9 mouse cellular contexts compared by ENCODE assay signal in genomic region chr6:34875268-34875761, GRCm38 (mm10). TPM values are rescaled to one million over a fixed set of nuclear protein-coding genes. Genes with fewer than 3 reads are reported as not detected.
DNase-seq lines count a peak whose midpoint lies in the region; ATAC-seq and TF ChIP-seq lines count a peak whose summit lies in the region.
"Had no signal": no experiment of that assay in that cellular context is flagged by ENCODE, and none has a peak within 500 bp of the region (broad histone marks: within the 10 kb centered on the region; RNA-seq: fewer than 3 reads in every experiment).

No protein-coding gene starts in this region.

- TF ChIP-seq RAD21 in MEL (IDR thresholded peaks at IDR 0.05; ENCODE audit: low read depth, low read length) = no peak

- peaks cover 13% of the 10 kb centered on the region for H3K79me2 ChIP-seq in MEL (ENCODE audit: control insufficient read depth, insufficient read depth, low read length, poor library complexity)

- H3K36me3 ChIP-seq in intestine, embryonic 15.5 days = 0 out of 2 replicates have a peak, but pooled peaks cover 2% of the 10 kb centered on the region
- no peaks in the 10 kb centered on the region for H3K36me3 ChIP-seq in intestine, embryonic 16.5 days (ENCODE audit: control insufficient read depth, insufficient read depth, low read length)
- H3K36me3 ChIP-seq in MEL (ENCODE audit: control insufficient read depth in 1 of 2, insufficient read depth in 2 of 2, low read length in 2 of 2) = peaks cover 0 to 24% of the 10 kb centered on the region in 2 experiments; a peak in 2 of 4 replicates
- H3K36me3 ChIP-seq in heart, embryonic 14.5 days (ENCODE audit: control insufficient read depth, insufficient read depth, low read length) = peaks cover 19% of the 10 kb centered on the region
- H3K36me3 ChIP-seq in lung, postnatal 0 days (ENCODE audit: insufficient read depth, low read length) = peaks cover 5% of the 10 kb centered on the region; the same call in 1 of the 2 replicates
- no peaks in the 10 kb centered on the region for H3K36me3 ChIP-seq in hindbrain, embryonic 16.5 days (ENCODE audit: control insufficient read depth, insufficient read depth, low read length)

- no peak for TF ChIP-seq CTCF in MEL (IDR thresholded peaks at IDR 0.05 in 2 of 3, conservative IDR thresholded peaks at IDR 0.05 in 1 of 3; ENCODE audit: control insufficient read depth in 1 of 3, insufficient read depth in 1 of 3, low read depth in 2 of 3, low read length in 3 of 3, poor library complexity in 1 of 3, severe bottlenecking in 1 of 3)
- no peak for TF ChIP-seq CTCF in lung, postnatal 0 days (IDR thresholded peaks at IDR 0.05)

- no peak overlapping the region for H3K4me3 ChIP-seq in intestine, embryonic 15.5 days (replicated peaks)
- no peak overlapping the region for H3K4me3 ChIP-seq in intestine, embryonic 16.5 days (ENCODE audit: low read length)
- peak overlapping the region; percentile 40 to 80 for H3K4me3 ChIP-seq in MEL (ENCODE audit: control insufficient read depth in 1 of 2, insufficient read depth in 1 of 2, low read depth in 2 of 2, low read length in 2 of 2)
- no peak overlapping the region for H3K4me3 ChIP-seq in heart, embryonic 14.5 days (ENCODE audit: control insufficient read depth in 1 of 2, insufficient read depth in 1 of 2, low read depth in 1 of 2, low read length in 2 of 2)
- no peak overlapping the region for H3K4me3 ChIP-seq in lung, postnatal 0 days (ENCODE audit: low read depth, low read length)
- no peak overlapping the region for H3K4me3 ChIP-seq in hindbrain, embryonic 16.5 days (ENCODE audit: low read length)

- H3K9me3 ChIP-seq in intestine, embryonic 15.5 days = no peaks in the 10 kb centered on the region
- H3K9me3 ChIP-seq in intestine, embryonic 16.5 days (ENCODE audit: control insufficient read depth, low read length) = no peaks in the 10 kb centered on the region
- H3K9me3 ChIP-seq in MEL (replicated peaks; ENCODE audit: insufficient read depth, low read length) = no peaks in the 10 kb centered on the region
- H3K9me3 ChIP-seq in heart, embryonic 14.5 days (ENCODE audit: control insufficient read depth, low read length) = no peaks in the 10 kb centered on the region
- no peaks in the 10 kb centered on the region for H3K9me3 ChIP-seq in lung, postnatal 0 days (ENCODE audit: low read length)
- H3K9me3 ChIP-seq in hindbrain, embryonic 16.5 days (ENCODE audit: control insufficient read depth, low read length) = no peaks in the 10 kb centered on the region

- H3K27ac ChIP-seq in intestine, embryonic 15.5 days = no peak overlapping the region
- H3K27ac ChIP-seq in intestine, embryonic 16.5 days (ENCODE audit: low read length) = no peak overlapping the region; the same call in 1 of the 2 replicates
- H3K27ac ChIP-seq in MEL (ENCODE audit: control insufficient read depth, low read depth, low read length) = peak overlapping the region; percentile 98
- H3K27ac ChIP-seq in heart, embryonic 14.5 days (replicated peaks in 1 of 2; ENCODE audit: control insufficient read depth in 1 of 2, insufficient read depth in 1 of 2, low read depth in 2 of 2, low read length in 2 of 2) = peak overlapping the region; percentile 59 to 94
- H3K27ac ChIP-seq in lung, postnatal 0 days (ENCODE audit: low read length) = peak overlapping the region; percentile 89
- H3K27ac ChIP-seq in hindbrain, embryonic 16.5 days (ENCODE audit: low read depth, low read length) = no peak overlapping the region

- H3K27me3 ChIP-seq in intestine, embryonic 15.5 days (replicated peaks) = no peaks in the 10 kb centered on the region
- no peaks in the 10 kb centered on the region for H3K27me3 ChIP-seq in intestine, embryonic 16.5 days (replicated peaks; ENCODE audit: control insufficient read depth, insufficient read depth, low read length)
- no peaks in the 10 kb centered on the region for H3K27me3 ChIP-seq in MEL (ENCODE audit: control insufficient read depth in 1 of 2, insufficient read depth in 2 of 2, low read length in 2 of 2)
- H3K27me3 ChIP-seq in heart, embryonic 14.5 days (ENCODE audit: control insufficient read depth, insufficient read depth, low read length) = no peaks in the 10 kb centered on the region
- H3K27me3 ChIP-seq in lung, postnatal 0 days (replicated peaks; ENCODE audit: insufficient read depth, low read length) = no peaks in the 10 kb centered on the region
- H3K27me3 ChIP-seq in hindbrain, embryonic 16.5 days (replicated peaks; ENCODE audit: control insufficient read depth, insufficient read depth, low read length) = no peaks in the 10 kb centered on the region

- peak in 1 of 2 experiments; percentile 57; a peak in 3 of 4 replicates for TF ChIP-seq POLR2A in MEL (IDR thresholded peaks at IDR 0.05; ENCODE audit: control insufficient read depth in 1 of 2, insufficient read depth in 1 of 2, low read depth in 1 of 2, low read length in 2 of 2, poor library complexity in 1 of 2)

- no peak overlapping the region for H3K9ac ChIP-seq in intestine, embryonic 15.5 days
- H3K9ac ChIP-seq in intestine, embryonic 16.5 days (ENCODE audit: low read depth, low read length) = no peak overlapping the region
- peak overlapping the region; percentile 92 for H3K9ac ChIP-seq in MEL (ENCODE audit: control insufficient read depth, low read depth, low read length, poor library complexity, severe bottlenecking)
- H3K9ac ChIP-seq in heart, embryonic 14.5 days (ENCODE audit: low read length) = 0 out of 2 replicates have a peak overlapping the region, but pooled peaks have one; percentile 14
- no peak overlapping the region; the same call in 1 of the 2 replicates for H3K9ac ChIP-seq in lung, postnatal 0 days (replicated peaks; ENCODE audit: low read depth)
- H3K9ac ChIP-seq in hindbrain, embryonic 16.5 days (ENCODE audit: low read depth, low read length) = no peak overlapping the region

- no peak for ATAC-seq in intestine, embryonic 15.5 days
- ATAC-seq in intestine, embryonic 16.5 days = no peak
- no peak for ATAC-seq in heart, embryonic 14.5 days (ENCODE audit: insufficient number of reproducible peaks, insufficient read depth, low FRiP score, low read depth)
- ATAC-seq in lung, postnatal 0 days = no peak
- no peak for ATAC-seq in hindbrain, embryonic 16.5 days

- 0 out of 2 replicates have a peak overlapping the region, but pooled peaks have one; percentile 10 for H3K4me2 ChIP-seq in intestine, embryonic 15.5 days (replicated peaks)
- no peak overlapping the region for H3K4me2 ChIP-seq in intestine, embryonic 16.5 days (ENCODE audit: low read depth, low read length)
- H3K4me2 ChIP-seq in heart, embryonic 14.5 days (ENCODE audit: low read length) = peak overlapping the region; percentile 28; the same call in 1 of the 2 replicates
- H3K4me2 ChIP-seq in lung, postnatal 0 days (replicated peaks; ENCODE audit: low read depth, low read length) = peak overlapping the region; percentile 27
- no peak overlapping the region for H3K4me2 ChIP-seq in hindbrain, embryonic 16.5 days (ENCODE audit: low read length)

- no peak for TF ChIP-seq EP300 in MEL (IDR thresholded peaks at IDR 0.05; ENCODE audit: low read depth in 1 of 2, low read length in 2 of 2)
- no peak for TF ChIP-seq EP300 in lung, postnatal 0 days (IDR thresholded peaks at IDR 0.05)

- DNase-seq in MEL (ENCODE audit: low read depth, low spot score) = peak; percentile 90
- DNase-seq in lung, postnatal 0 days (ENCODE audit: low spot score) = no peak
- DNase-seq in thymus, postnatal 0 days (ENCODE audit: low spot score) = peak; percentile 89
- no peak for DNase-seq in adrenal gland, adult 2 months

- 81% methylated on average over 15 of the region's 15 CpGs for WGBS in intestine, embryonic 15.5 days
- WGBS in intestine, embryonic 16.5 days = 86% methylated on average over 15 of the region's 15 CpGs
- WGBS in heart, embryonic 14.5 days = 76% methylated on average over 15 of the region's 15 CpGs
- WGBS in lung, postnatal 0 days = 72% methylated on average over 14 of the region's 15 CpGs
- WGBS in hindbrain, embryonic 16.5 days = 87% methylated on average over 14 of the region's 15 CpGs

- peaks cover 22% of the 10 kb centered on the region for H3K4me1 ChIP-seq in intestine, embryonic 15.5 days (replicated peaks)
- peaks cover 30% of the 10 kb centered on the region for H3K4me1 ChIP-seq in intestine, embryonic 16.5 days (ENCODE audit: control insufficient read depth, insufficient read depth, low read length)
- H3K4me1 ChIP-seq in MEL (ENCODE audit: control insufficient read depth in 1 of 2, insufficient read depth in 2 of 2, low read length in 2 of 2) = peaks cover 10 to 48% of the 10 kb centered on the region in 2 experiments
- H3K4me1 ChIP-seq in heart, embryonic 14.5 days (ENCODE audit: control insufficient read depth in 2 of 2, insufficient read depth in 2 of 2, low read length in 2 of 2) = peaks cover 27 to 44% of the 10 kb centered on the region in 2 experiments
- peaks cover 12% of the 10 kb centered on the region; the same call in 1 of the 2 replicates for H3K4me1 ChIP-seq in lung, postnatal 0 days (ENCODE audit: insufficient read depth, low read depth, low read length)
- peaks cover 13% of the 10 kb centered on the region for H3K4me1 ChIP-seq in hindbrain, embryonic 16.5 days (ENCODE audit: control insufficient read depth, insufficient read depth, low read depth, low read length)

RNA-seq across cellular contexts. Expression of gene Cyren, which starts 2.5 kb away (rescaled TPM):
- polyA plus RNA-seq in intestine, embryonic 15.5 days (2015; fragmentation: Nextera tagmentation; extraction: Ambion mirVana) = 11.0 and 11.3 TPM in 2 replicates
- polyA plus RNA-seq in intestine, embryonic 16.5 days (2015; fragmentation: Nextera tagmentation; extraction: Ambion mirVana) = 11.4 and 11.9 TPM in 2 replicates
- 9.4 and 10.1 TPM in 2 replicates for total RNA-seq in MEL (2012; rRNA removed)
- 10 to 100 TPM in 1 of 2 experiments, not detected in 1; 15.9 TPM for polyA plus RNA-seq in MEL (2012; ENCODE audit: insufficient read depth in 1 of 2, insufficient read length in 2 of 2, low read depth in 1 of 2, low replicate concordance in 2 of 2, missing spikeins in 1 of 2)
- polyA plus RNA-seq in heart, embryonic 14.5 days (2014; fragmentation: Nextera tagmentation; extraction: Ambion mirVana) = 5.8 and 6.3 TPM in 2 replicates
- 12.6 and 13.8 TPM in 2 replicates for polyA plus RNA-seq in lung, postnatal 0 days (2015; fragmentation: Nextera tagmentation; extraction: Ambion mirVana)
- polyA plus RNA-seq in thymus, postnatal 0 days (2015; fragmentation: Nextera tagmentation; extraction: Ambion mirVana) = 14.5 and 15.1 TPM in 2 replicates
- total RNA-seq in adrenal gland, adult 2 months (2021) = 1 to 10 TPM; 7.9 to 8.2 TPM
- 6.6 and 6.7 TPM in 2 replicates for polyA plus RNA-seq in adrenal gland, adult 2 months (2012; rRNA removed)
- 9.7 and 9.8 TPM in 2 replicates for polyA plus RNA-seq in hindbrain, embryonic 16.5 days (2015; fragmentation: Nextera tagmentation; extraction: Ambion mirVana)

RNA-seq across cellular contexts. Expression of gene Tmem140, which starts 12.4 kb away (rescaled TPM):
- polyA plus RNA-seq in intestine, embryonic 15.5 days (2015; fragmentation: Nextera tagmentation; extraction: Ambion mirVana) = 1.7 and 1.8 TPM in 2 replicates
- 1.8 TPM in 2 replicates for polyA plus RNA-seq in intestine, embryonic 16.5 days (2015; fragmentation: Nextera tagmentation; extraction: Ambion mirVana)
- 2.5 TPM in 2 replicates for total RNA-seq in MEL (2012; rRNA removed)
- 1 to 10 TPM in 1 of 2 experiments, not detected in 1; 4.0 TPM for polyA plus RNA-seq in MEL (2012; ENCODE audit: insufficient read depth in 1 of 2, insufficient read length in 2 of 2, low read depth in 1 of 2, low replicate concordance in 2 of 2, missing spikeins in 1 of 2)
- 0.92 and 1.3 TPM in 2 replicates for polyA plus RNA-seq in heart, embryonic 14.5 days (2014; fragmentation: Nextera tagmentation; extraction: Ambion mirVana)
- polyA plus RNA-seq in lung, postnatal 0 days (2015; fragmentation: Nextera tagmentation; extraction: Ambion mirVana) = 30.6 and 34.9 TPM in 2 replicates
- polyA plus RNA-seq in thymus, postnatal 0 days (2015; fragmentation: Nextera tagmentation; extraction: Ambion mirVana) = 8.4 and 10.0 TPM in 2 replicates
- total RNA-seq in adrenal gland, adult 2 months (2021) = 10 to 100 TPM; 15.5 to 25.7 TPM
- 28.4 and 31.5 TPM in 2 replicates for polyA plus RNA-seq in adrenal gland, adult 2 months (2012; rRNA removed)
- polyA plus RNA-seq in hindbrain, embryonic 16.5 days (2015; fragmentation: Nextera tagmentation; extraction: Ambion mirVana) = 1.1 and 1.7 TPM in 2 replicates

RNA-seq across cellular contexts. Expression of gene Wdr91, which starts 35.4 kb away (rescaled TPM):
- polyA plus RNA-seq in intestine, embryonic 15.5 days (2015; fragmentation: Nextera tagmentation; extraction: Ambion mirVana) = 7.1 and 8.4 TPM in 2 replicates
- 7.2 and 7.5 TPM in 2 replicates for polyA plus RNA-seq in intestine, embryonic 16.5 days (2015; fragmentation: Nextera tagmentation; extraction: Ambion mirVana)
- 11.7 and 13.7 TPM in 2 replicates for total RNA-seq in MEL (2012; rRNA removed)
- polyA plus RNA-seq in MEL (2012; ENCODE audit: insufficient read depth in 1 of 2, insufficient read length in 2 of 2, low read depth in 1 of 2, low replicate concordance in 2 of 2, missing spikeins in 1 of 2) = 10 to 100 TPM in 1 of 2 experiments, not detected in 1; 24.1 TPM
- 9.7 and 10.4 TPM in 2 replicates for polyA plus RNA-seq in heart, embryonic 14.5 days (2014; fragmentation: Nextera tagmentation; extraction: Ambion mirVana)
- polyA plus RNA-seq in lung, postnatal 0 days (2015; fragmentation: Nextera tagmentation; extraction: Ambion mirVana) = 19.9 and 21.1 TPM in 2 replicates
- polyA plus RNA-seq in thymus, postnatal 0 days (2015; fragmentation: Nextera tagmentation; extraction: Ambion mirVana) = 15.4 and 17.6 TPM in 2 replicates
- total RNA-seq in adrenal gland, adult 2 months (2021) = 10 to 100 TPM; 16.7 to 17.0 TPM
- 10.5 and 12.7 TPM in 2 replicates for polyA plus RNA-seq in adrenal gland, adult 2 months (2012; rRNA removed)
- 13.9 and 14.8 TPM in 2 replicates for polyA plus RNA-seq in hindbrain, embryonic 16.5 days (2015; fragmentation: Nextera tagmentation; extraction: Ambion mirVana)

RNA-seq across cellular contexts. Expression of gene Stra8, which starts 44.6 kb away (rescaled TPM):
- not detected in 2 replicates for polyA plus RNA-seq in intestine, embryonic 15.5 days (2015; fragmentation: Nextera tagmentation; extraction: Ambion mirVana)
- polyA plus RNA-seq in intestine, embryonic 16.5 days (2015; fragmentation: Nextera tagmentation; extraction: Ambion mirVana) = not detected in 2 replicates
- total RNA-seq in MEL (2012; rRNA removed) = not detected in 2 replicates
- polyA plus RNA-seq in MEL (2012; ENCODE audit: insufficient read depth in 1 of 2, insufficient read length in 2 of 2, low read depth in 1 of 2, low replicate concordance in 2 of 2, missing spikeins in 1 of 2) = not detected
- polyA plus RNA-seq in heart, embryonic 14.5 days (2014; fragmentation: Nextera tagmentation; extraction: Ambion mirVana) = not detected in 2 replicates
- polyA plus RNA-seq in lung, postnatal 0 days (2015; fragmentation: Nextera tagmentation; extraction: Ambion mirVana) = 0.10 TPM in 1 of 2 replicates, not detected in the other
- 1.6 and 2.0 TPM in 2 replicates for polyA plus RNA-seq in thymus, postnatal 0 days (2015; fragmentation: Nextera tagmentation; extraction: Ambion mirVana)
- not detected for total RNA-seq in adrenal gland, adult 2 months (2021)
- polyA plus RNA-seq in adrenal gland, adult 2 months (2012; rRNA removed) = not detected in 2 replicates
- not detected in 2 replicates for polyA plus RNA-seq in hindbrain, embryonic 16.5 days (2015; fragmentation: Nextera tagmentation; extraction: Ambion mirVana)
- total RNA-seq: heart, postnatal 14 days had no signal

Comparison
In these comparisons a context has a peak if more than half of its experiments do, and no peak if none do; other contexts are left out.
1. H3K4me2 ChIP-seq: peak in intestine, embryonic 15.5 days (single experiment), heart, embryonic 14.5 days (single experiment) and lung, postnatal 0 days (single experiment); none in intestine, embryonic 16.5 days (single experiment) and hindbrain, embryonic 16.5 days (single experiment).
2. H3K27ac ChIP-seq: peak in MEL (single experiment), heart, embryonic 14.5 days (2 of 2) and lung, postnatal 0 days (single experiment); none in intestine, embryonic 15.5 days (single experiment), intestine, embryonic 16.5 days (single experiment) and hindbrain, embryonic 16.5 days (single experiment).
3. H3K4me3 ChIP-seq: peak in MEL (2 of 2); none in intestine, embryonic 15.5 days (single experiment), intestine, embryonic 16.5 days (single experiment), heart, embryonic 14.5 days (0 of 2), lung, postnatal 0 days (single experiment) and hindbrain, embryonic 16.5 days (single experiment).
4. H3K9ac ChIP-seq: peak in MEL (single experiment) and heart, embryonic 14.5 days (single experiment); none in intestine, embryonic 15.5 days (single experiment), intestine, embryonic 16.5 days (single experiment), lung, postnatal 0 days (single experiment) and hindbrain, embryonic 16.5 days (single experiment).
5. DNase-seq: peak in MEL (single experiment) and thymus, postnatal 0 days (single experiment); none in lung, postnatal 0 days (single experiment) and adrenal gland, adult 2 months (single experiment).